Mouse (Mus musculus) hindbrain, embryonic 15.5 days (tissue): ENCODE measurements around the gene Olfr559. TPM values are rescaled to one million over a fixed set of nuclear protein-coding genes. Genes with fewer than 3 reads are reported as not detected.

Experiments
- ATAC-seq: fragments of 200-750 bp; cut with Nextera tagmentation; 2 replicates; pipeline ENCODE4 v1.8.0; 2017; ENCODE audit warnings: low read depth, moderate number of reproducible peaks, moderate TSS enrichment; ENCODE audit not compliant: low FRiP score
- H3K27ac ChIP-seq: fragments of 300-500 bp; sonication (generic); replicated peaks from 2 replicates; pipeline ENCODE4 v1.5.1; 2015; ENCODE audit warnings: mild to moderate bottlenecking, inconsistent platforms
- H3K27me3 ChIP-seq: fragments of 300-500 bp; sonication (generic); 2 replicates; pipeline ENCODE4 v1.6.1; 2015; ENCODE audit warnings: control low read depth, inconsistent platforms
- H3K36me3 ChIP-seq: fragments of 300-500 bp; sonication (generic); 2 replicates; pipeline ENCODE4 v1.6.1; 2015; ENCODE audit warnings: control low read depth, inconsistent platforms
- H3K4me1 ChIP-seq: fragments of 300-500 bp; sonication (generic); replicated peaks from 2 replicates; pipeline ENCODE4 v1.6.1; 2015; ENCODE audit warnings: control low read depth, inconsistent platforms
- H3K4me2 ChIP-seq: fragments of 300-500 bp; sonication (generic); 2 replicates; pipeline ENCODE4 v1.6.1; 2015; ENCODE audit warnings: moderate library complexity, mild to moderate bottlenecking, inconsistent platforms
- H3K4me3 ChIP-seq: fragments of 300-500 bp; sonication (generic); 2 replicates; pipeline ENCODE4 v1.5.1; 2015; ENCODE audit warnings: mild to moderate bottlenecking, inconsistent platforms
- H3K9ac ChIP-seq: fragments of 300-500 bp; sonication (generic); 2 replicates; pipeline ENCODE4 v1.6.1; 2015; ENCODE audit warnings: inconsistent platforms
- H3K9me3 ChIP-seq: fragments of 300-500 bp; sonication (generic); 2 replicates; pipeline ENCODE4 v1.6.1; 2016; ENCODE audit warnings: control low read depth, inconsistent platforms
- WGBS: fragments of 180-500 bp; shearing (Covaris S2); methylation state at CpG from one replicate; pipeline ENCODE4 v1.1.7; 2015; 5-methylcytosine and 5-hydroxymethylcytosine counted together
- polyA plus RNA-seq: library from polyadenylated mRNA; unstranded; fragments of >200 nt; fragmentation: Nextera tagmentation; extraction: Ambion mirVana; gene quantifications from 2 replicates; pipeline ENCODE4 v1.2.1, GENCODE M21; 2015

Gene Olfr559
- polyA plus RNA-seq, 1 experiment from 2014 or later, result not detected

GRCm38 (mm10) chr7:102676225-102676624 lies 51.1 kb downstream of the Olfr559 start:
- WGBS, result 93% methylated on average over 2 of the region's 2 CpGs
- H3K9me3 ChIP-seq, result no peaks in the 10 kb centered on the region
- no peak overlapping the region for H3K27ac ChIP-seq
- no peak overlapping the region for H3K4me3 ChIP-seq
- no peaks in the 10 kb centered on the region for H3K4me1 ChIP-seq
- no peaks in the 10 kb centered on the region for H3K36me3 ChIP-seq
- H3K4me2 ChIP-seq, result no peak overlapping the region
- ATAC-seq, result no peak
- no peaks in the 10 kb centered on the region for H3K27me3 ChIP-seq
- H3K9ac ChIP-seq, result no peak overlapping the region

Other genes starting within 250 kb of the Olfr559 start
- gene Olfr543, start 245.8 kb downstream of the Olfr559 start, polyA plus RNA-seq, result 0.34 and 0.52 TPM in 2 replicates
- gene Olfr544, start 239.2 kb downstream of the Olfr559 start, polyA plus RNA-seq, result 0.16 and 0.18 TPM in 2 replicates
- gene Olfr545, start 227.9 kb downstream of the Olfr559 start, polyA plus RNA-seq, result 0.13 and 0.25 TPM in 2 replicates
- not detected in 2 replicates for gene Olfr547, start 192.7 kb downstream of the Olfr559 start, polyA plus RNA-seq
- not detected in 2 replicates for gene Olfr548-ps1, start 186.6 kb downstream of the Olfr559 start, polyA plus RNA-seq
- gene Olfr549, start 177.6 kb downstream of the Olfr559 start, polyA plus RNA-seq, result not detected in 2 replicates
- gene Trim21, start 162.0 kb downstream of the Olfr559 start, polyA plus RNA-seq, result 0.25 and 0.26 TPM in 2 replicates
- gene Olfr550, start 156.0 kb downstream of the Olfr559 start, polyA plus RNA-seq, result not detected in 2 replicates
- gene Olfr551, start 135.6 kb downstream of the Olfr559 start, polyA plus RNA-seq, result not detected in 2 replicates
- gene Olfr552, start 129.7 kb downstream of the Olfr559 start, polyA plus RNA-seq, result 0.04 TPM in 1 of 2 replicates, not detected in the other
- not detected in 2 replicates for gene Olfr553, start 109.3 kb downstream of the Olfr559 start, polyA plus RNA-seq
- not detected in 2 replicates for gene Olfr554, start 89.1 kb downstream of the Olfr559 start, polyA plus RNA-seq
- not detected in 2 replicates for gene Olfr555, start 68.7 kb downstream of the Olfr559 start, polyA plus RNA-seq
- not detected in 2 replicates for gene Olfr556, start 62.6 kb downstream of the Olfr559 start, polyA plus RNA-seq
- 6.5 and 7.0 TPM in 2 replicates for gene Trim68, start 40.2 kb downstream of the Olfr559 start, polyA plus RNA-seq
- not detected in 2 replicates for gene Olfr557, start 31.6 kb downstream of the Olfr559 start, polyA plus RNA-seq
- gene Olfr558, start 25.3 kb downstream of the Olfr559 start, polyA plus RNA-seq, result 0.13 and 0.14 TPM in 2 replicates
- gene Olfr33, start 8.4 kb downstream of the Olfr559 start, polyA plus RNA-seq, result not detected in 2 replicates
- gene Olfr560, start 31.9 kb upstream of the Olfr559 start, polyA plus RNA-seq, result not detected in 2 replicates
- gene Olfr78, start 32.0 kb upstream of the Olfr559 start, polyA plus RNA-seq, result 0.12 TPM in 1 of 2 replicates, not detected in the other
- gene Olfr561, start 43.7 kb upstream of the Olfr559 start, polyA plus RNA-seq, result not detected in 2 replicates
- not detected in 2 replicates for gene Olfr564, start 76.0 kb upstream of the Olfr559 start, polyA plus RNA-seq
- gene Olfr566, start 131.3 kb upstream of the Olfr559 start, polyA plus RNA-seq, result not detected in 2 replicates
- not detected in 2 replicates for gene Olfr568, start 149.6 kb upstream of the Olfr559 start, polyA plus RNA-seq
- not detected in 2 replicates for gene Olfr569, start 163.4 kb upstream of the Olfr559 start, polyA plus RNA-seq
- 0.14 TPM in 1 of 2 replicates, not detected in the other for gene Olfr570, start 167.1 kb upstream of the Olfr559 start, polyA plus RNA-seq
- not detected in 2 replicates for gene Olfr571, start 190.0 kb upstream of the Olfr559 start, polyA plus RNA-seq
- not detected in 2 replicates for gene Olfr572, start 196.9 kb upstream of the Olfr559 start, polyA plus RNA-seq
- gene Olfr573-ps1, start 215.1 kb upstream of the Olfr559 start, polyA plus RNA-seq, result not detected in 2 replicates
- gene Olfr574, start 221.0 kb upstream of the Olfr559 start, polyA plus RNA-seq, result not detected in 2 replicates
- gene Olfr575, start 231.3 kb upstream of the Olfr559 start, polyA plus RNA-seq, result not detected in 2 replicates
- gene Olfr576, start 235.2 kb upstream of the Olfr559 start, polyA plus RNA-seq, result not detected in 2 replicates
- gene Olfr577, start 248.5 kb upstream of the Olfr559 start, polyA plus RNA-seq, result not detected in 2 replicates